Mouse (Mus musculus) stomach, adult 2 months (tissue): ENCODE measurements around the gene Aqp12. TPM values are rescaled to one million over a fixed set of nuclear protein-coding genes. Genes with fewer than 3 reads are reported as not detected.

Experiments used
- polyA plus RNA-seq: library from polyadenylated mRNA; depleted of rRNA; stranded (reverse); fragments of >200 nt; gene quantifications from 2 replicates; pipeline ENCODE4 v1.2.3, GENCODE M21; 2012; rRNA removed

The Aqp12 gene
- not detected in 2 replicates for polyA plus RNA-seq

GRCm38 (mm10) chr1:93006061-93006460 lies at the start of gene Aqp12:
TSS of gene Aqp12 (plus strand) at chr1:93006334.

Other genes starting within 250 kb of the Aqp12 start
- gene Gpc1, start 174.7 kb upstream of the Aqp12 start, polyA plus RNA-seq: 13.6 and 15.3 TPM in 2 replicates
- gene Ankmy1, start 103.4 kb upstream of the Aqp12 start, polyA plus RNA-seq: 0.09 TPM in 1 of 2 replicates, not detected in the other
- 15.1 and 35.8 TPM in 2 replicates for gene Dusp28, start 99.4 kb upstream of the Aqp12 start, polyA plus RNA-seq
- 130 and 203 TPM in 2 replicates for gene Rnpepl1, start 95.6 kb upstream of the Aqp12 start, polyA plus RNA-seq
- gene Capn10, start 72.0 kb upstream of the Aqp12 start, polyA plus RNA-seq: 24.2 and 34.5 TPM in 2 replicates
- gene Gpr35, start 55.5 kb upstream of the Aqp12 start, polyA plus RNA-seq: 1.6 and 4.7 TPM in 2 replicates
- gene Kif1a, start 95.6 kb downstream of the Aqp12 start, polyA plus RNA-seq: 1.5 and 2.3 TPM in 2 replicates
- not detected in 2 replicates for gene Agxt, start 128.9 kb downstream of the Aqp12 start, polyA plus RNA-seq
- 5.2 and 9.1 TPM in 2 replicates for gene 2310007B03Rik, start 154.6 kb downstream of the Aqp12 start, polyA plus RNA-seq
- gene Crocc2, start 162.4 kb downstream of the Aqp12 start, polyA plus RNA-seq: 0.03 and 0.04 TPM in 2 replicates
- 1.0 and 2.7 TPM in 2 replicates for gene Sned1, start 229.5 kb downstream of the Aqp12 start, polyA plus RNA-seq